Mouse (Mus musculus) limb, embryonic 12.5 days (tissue): ENCODE data around the gene Slc22a20. TPM values are rescaled to one million over a fixed set of nuclear protein-coding genes. Genes with fewer than 3 reads are reported as not detected.

Source experiments
- ATAC-seq: fragments of 200-750 bp; cut with Nextera tagmentation; 2 replicates; pipeline ENCODE4 v1.8.0; 2017; ENCODE audit warnings: low read depth, moderate TSS enrichment; ENCODE audit not compliant: insufficient number of reproducible peaks, insufficient read depth, low FRiP score, low TSS enrichment
- H3K27ac ChIP-seq: fragments of 300-500 bp; sonication (generic); 2 replicates; pipeline ENCODE4 v1.5.1; 2016; ENCODE audit warnings: mild to moderate bottlenecking, moderate library complexity
- H3K27me3 ChIP-seq: fragments of 300-500 bp; sonication (generic); 2 replicates; pipeline ENCODE4 v1.6.1; 2016; ENCODE audit warnings: mild to moderate bottlenecking, moderate library complexity
- H3K36me3 ChIP-seq: fragments of 300-500 bp; sonication (generic); 2 replicates; pipeline ENCODE4 v1.6.1; 2016; ENCODE audit warnings: mild to moderate bottlenecking, moderate library complexity
- H3K4me1 ChIP-seq: fragments of 300-500 bp; sonication (generic); replicated peaks from 2 replicates; pipeline ENCODE4 v1.6.1; 2016
- H3K4me2 ChIP-seq: fragments of 300-500 bp; sonication (generic); 2 replicates; pipeline ENCODE4 v1.6.1; 2016; ENCODE audit warnings: mild to moderate bottlenecking, moderate library complexity
- H3K4me3 ChIP-seq: fragments of 300-500 bp; sonication (generic); replicated peaks from 2 replicates; pipeline ENCODE4 v1.5.1; 2016; ENCODE audit warnings: mild to moderate bottlenecking
- H3K9ac ChIP-seq: fragments of 300-500 bp; sonication (generic); replicated peaks from 2 replicates; pipeline ENCODE4 v1.6.1; 2016; ENCODE audit warnings: mild to moderate bottlenecking, moderate library complexity
- H3K9me3 ChIP-seq: fragments of 300-500 bp; sonication (generic); 2 replicates; pipeline ENCODE4 v1.6.1; 2016; ENCODE audit warnings: mild to moderate bottlenecking, moderate library complexity
- WGBS: fragments of 180-500 bp; shearing (Covaris S2); methylation state at CpG from one replicate; pipeline ENCODE4 v1.1.7; 2016; 5-methylcytosine and 5-hydroxymethylcytosine counted together
- polyA plus RNA-seq: library from polyadenylated mRNA; unstranded; fragments of >200 nt; fragmentation: Nextera tagmentation; extraction: Ambion mirVana; gene quantifications from 2 replicates; pipeline ENCODE4 v1.2.1, GENCODE M21; 2016

Slc22a20 gene
- polyA plus RNA-seq, 1 experiment from 2014 or later: not detected

DNA sequence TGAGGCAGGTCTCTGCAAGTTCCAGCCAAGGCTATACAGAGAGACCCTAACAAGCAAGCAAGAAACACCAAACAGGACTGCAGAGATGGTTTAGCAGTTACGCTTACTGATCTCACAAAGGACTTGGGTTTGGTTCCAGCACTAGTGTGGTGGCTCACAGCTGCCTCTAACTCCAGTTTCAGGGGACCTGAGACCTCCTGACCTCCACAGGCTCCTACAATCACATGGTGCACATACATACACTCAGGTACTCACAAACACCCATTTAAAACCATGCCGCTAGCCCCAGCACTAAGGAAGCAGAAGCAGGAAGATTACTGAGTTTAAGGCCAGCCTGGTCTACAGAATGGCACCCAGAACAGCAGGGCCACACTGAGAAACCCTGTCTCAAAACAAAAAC lies 21.1 kb downstream of the Slc22a20 start:
- no peak for ATAC-seq
- H3K4me2 ChIP-seq: peak overlapping the region; percentile 81
- no peaks in the 10 kb centered on the region for H3K9me3 ChIP-seq
- 0 out of 2 replicates have a peak overlapping the region, but pooled peaks have one; percentile 40 for H3K9ac ChIP-seq
- 81% methylated on average over 2 of the region's 2 CpGs for WGBS
- no peaks in the 10 kb centered on the region for H3K27me3 ChIP-seq
- peak overlapping the region; percentile 74 for H3K4me3 ChIP-seq
- peaks cover 32% of the 10 kb centered on the region for H3K4me1 ChIP-seq
- peaks cover 18% of the 10 kb centered on the region for H3K36me3 ChIP-seq
- H3K27ac ChIP-seq: 0 out of 2 replicates have a peak overlapping the region, but pooled peaks have one; percentile 9

DNA sequence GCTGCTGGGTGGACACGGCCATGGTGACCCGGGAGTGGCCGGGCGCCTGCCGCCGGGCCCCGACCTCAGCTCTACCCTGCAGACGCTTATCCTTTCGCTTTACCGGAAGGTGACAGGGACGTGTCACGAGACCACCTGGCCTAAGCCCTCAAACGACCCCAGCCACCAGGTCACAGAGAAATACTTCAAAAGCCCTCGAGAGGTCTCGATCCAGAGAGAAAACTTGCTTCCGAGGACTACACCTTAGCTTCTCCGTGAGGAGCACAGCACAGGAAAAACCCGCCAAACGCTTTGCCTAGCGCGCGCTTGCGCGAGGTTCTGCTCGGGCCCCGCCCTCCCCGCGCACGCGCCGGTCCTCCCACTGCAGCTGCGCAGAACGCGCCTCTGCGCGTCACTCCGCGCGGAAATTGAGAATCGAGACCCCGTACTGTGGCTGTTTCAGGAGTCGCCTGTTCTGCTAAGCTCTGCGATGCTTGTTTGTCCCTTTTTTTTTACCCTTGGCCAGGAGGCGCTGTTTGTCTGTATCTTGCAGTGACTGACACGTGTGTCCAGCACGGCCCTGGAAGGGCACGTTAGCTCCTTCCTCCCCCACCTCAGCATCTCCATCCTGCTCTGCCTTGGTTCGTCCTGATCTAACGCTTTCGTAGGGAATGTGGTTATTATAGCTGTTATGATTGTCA lies 21.9 kb downstream of the Slc22a20 start, which contains the start of gene Pola2:
Pola2 (minus strand) TSS at position 320 of the 680 bp plus-strand sequence.
- Histone ChIP-seq H3K36me3 (peaks cover 26% of the 10 kb centered on the region), H3K9ac (peak within 1 kb of the TSS; percentile 88), H3K4me1 (peaks cover 32% of the 10 kb centered on the region), H3K9me3 (no peaks in the 10 kb centered on the region), H3K27me3 (no peaks in the 10 kb centered on the region), H3K4me3 (peak within 1 kb of the TSS; percentile 74), H3K27ac (peak within 1 kb of the TSS; percentile 78), H3K4me2 (peak within 1 kb of the TSS; percentile 81)
- ATAC-seq: peak; percentile 67
- WGBS: under 1% methylated on average over 50 of the region's 50 CpGs

DNA sequence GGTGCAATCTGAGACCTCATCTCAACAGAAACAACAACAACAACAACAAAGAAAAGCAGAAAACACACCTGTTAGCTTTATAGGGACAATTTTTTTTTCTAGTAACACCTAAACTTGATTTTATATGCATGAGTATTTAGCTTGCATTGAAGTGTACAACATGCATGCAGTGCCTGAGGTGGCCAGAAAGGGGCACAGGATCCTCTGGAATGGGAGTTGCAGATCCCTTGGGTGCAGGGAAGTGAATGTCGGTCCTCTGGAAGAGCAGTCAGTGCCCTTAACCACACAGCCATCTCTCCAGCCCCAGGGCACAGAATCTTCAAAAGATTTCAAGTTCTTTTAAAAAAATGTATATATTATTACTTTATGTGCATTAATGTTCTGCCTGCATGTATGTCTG lies 23.3 kb downstream of the Slc22a20 start:
- 41% methylated on average over 1 of the region's 1 CpGs for WGBS
- Histone ChIP-seq H3K27me3 (no peaks in the 10 kb centered on the region), H3K9me3 (no peaks in the 10 kb centered on the region), H3K36me3 (peaks cover 39% of the 10 kb centered on the region), H3K4me2 (peak overlapping the region; percentile 81), H3K9ac (peak overlapping the region; percentile 88), H3K4me1 (peaks cover 32% of the 10 kb centered on the region), H3K4me3 (peak overlapping the region; percentile 74), H3K27ac (no peak overlapping the region)
- ATAC-seq: no peak

DNA sequence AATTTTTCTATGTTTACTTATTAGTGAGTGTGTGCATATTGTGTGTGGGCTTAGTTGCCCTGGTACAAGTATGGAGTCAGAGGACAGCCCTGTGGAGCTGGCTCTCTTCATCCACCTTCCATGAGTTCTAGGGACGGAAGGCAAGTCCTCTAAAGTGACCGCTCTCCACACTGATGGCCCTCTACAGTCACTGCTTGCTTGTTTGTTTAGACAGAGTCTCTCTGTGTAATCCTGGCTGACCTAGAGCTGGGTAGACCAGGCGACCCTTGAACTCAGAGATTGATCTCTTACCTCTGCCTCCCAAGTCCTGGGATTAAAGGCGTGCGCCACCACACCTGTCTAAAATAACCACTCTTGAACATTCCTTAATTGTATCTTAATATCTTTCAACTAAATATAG lies 28.6 kb downstream of the Slc22a20 start:
- peaks cover 13% of the 10 kb centered on the region for H3K4me1 ChIP-seq
- no peak overlapping the region for H3K4me3 ChIP-seq
- H3K9me3 ChIP-seq: no peaks in the 10 kb centered on the region
- H3K36me3 ChIP-seq: peaks cover 86% of the 10 kb centered on the region
- no peak for ATAC-seq
- 89% methylated on average over 5 of the region's 5 CpGs for WGBS
- no peaks in the 10 kb centered on the region for H3K27me3 ChIP-seq
- H3K9ac ChIP-seq: no peak overlapping the region
- no peak overlapping the region for H3K4me2 ChIP-seq
- H3K27ac ChIP-seq: no peak overlapping the region

DNA sequence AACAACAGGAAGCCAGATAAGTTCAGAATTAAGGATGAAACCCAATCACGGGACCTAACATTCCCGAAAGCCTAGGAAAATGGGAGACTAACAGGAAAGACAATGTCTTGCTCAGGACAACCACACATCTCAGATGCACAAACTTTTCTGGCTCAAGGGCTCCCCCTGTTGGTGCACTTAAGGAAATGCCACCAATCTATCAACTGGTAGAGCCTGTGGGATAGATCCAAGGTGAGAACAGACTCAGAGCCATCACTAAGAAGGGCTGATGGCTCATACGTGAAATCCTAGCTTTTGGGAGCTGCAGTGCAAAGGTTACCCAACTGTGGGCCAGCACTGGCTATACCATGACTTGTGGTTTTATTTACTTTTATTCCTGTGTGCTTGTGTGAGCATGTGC lies 29.3 kb downstream of the Slc22a20 start:
- Histone ChIP-seq H3K9ac (no peak overlapping the region), H3K36me3 (peaks cover 91% of the 10 kb centered on the region), H3K27me3 (no peaks in the 10 kb centered on the region), H3K9me3 (no peaks in the 10 kb centered on the region), H3K27ac (no peak overlapping the region), H3K4me1 (peaks cover 8% of the 10 kb centered on the region), H3K4me3 (no peak overlapping the region), H3K4me2 (no peak overlapping the region)
- 39% methylated on average over 3 of the region's 3 CpGs for WGBS
- ATAC-seq: no peak

DNA sequence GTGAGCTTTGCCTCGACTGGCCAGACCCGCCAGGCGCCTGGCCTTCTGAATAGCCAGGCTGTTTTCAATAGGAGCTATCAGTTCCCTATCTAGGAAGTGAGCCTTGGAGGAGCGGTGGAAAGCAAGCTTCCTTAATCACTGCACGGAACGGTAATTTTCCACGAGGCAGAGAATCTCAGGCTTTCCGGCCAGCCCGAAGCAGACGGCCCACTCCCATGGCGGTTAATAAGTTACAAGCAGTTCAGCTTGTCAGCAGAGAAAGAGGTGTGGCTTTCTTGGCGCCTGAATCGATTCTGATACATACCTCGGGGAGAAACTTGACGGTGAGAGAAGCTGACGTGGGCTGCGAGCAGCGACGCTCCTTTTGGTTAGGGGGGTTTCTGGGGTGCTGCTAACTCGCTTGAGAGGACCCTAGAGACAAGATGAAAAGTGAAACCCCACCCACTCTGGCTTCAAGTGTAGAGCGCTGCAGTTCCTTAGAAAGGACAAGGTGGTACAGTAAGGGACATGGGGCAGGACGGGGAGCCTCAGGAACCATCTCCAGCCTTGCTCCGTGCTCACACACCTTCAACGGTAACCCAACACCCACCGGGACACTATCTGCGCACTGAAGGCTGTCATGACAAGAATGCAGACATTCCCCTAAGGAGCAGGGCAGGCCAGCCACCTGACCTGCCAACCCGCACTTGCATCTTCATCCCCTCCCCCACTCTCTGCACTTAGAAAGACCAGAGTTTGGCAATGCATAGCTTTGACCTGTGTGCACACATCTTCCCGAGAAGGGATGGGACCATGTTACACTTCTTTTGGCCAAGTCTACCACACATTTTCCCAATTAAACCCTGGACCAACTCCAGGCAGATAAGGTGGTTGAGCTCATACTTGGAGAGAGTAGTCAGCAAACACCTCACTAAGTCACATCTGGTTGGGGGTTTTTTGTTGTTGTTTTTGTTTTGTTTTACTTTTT lies 30.0 kb downstream of the Slc22a20 start:
- Histone ChIP-seq H3K36me3 (peaks cover 91% of the 10 kb centered on the region), H3K4me2 (no peak overlapping the region)
- no peak for ATAC-seq

DNA sequence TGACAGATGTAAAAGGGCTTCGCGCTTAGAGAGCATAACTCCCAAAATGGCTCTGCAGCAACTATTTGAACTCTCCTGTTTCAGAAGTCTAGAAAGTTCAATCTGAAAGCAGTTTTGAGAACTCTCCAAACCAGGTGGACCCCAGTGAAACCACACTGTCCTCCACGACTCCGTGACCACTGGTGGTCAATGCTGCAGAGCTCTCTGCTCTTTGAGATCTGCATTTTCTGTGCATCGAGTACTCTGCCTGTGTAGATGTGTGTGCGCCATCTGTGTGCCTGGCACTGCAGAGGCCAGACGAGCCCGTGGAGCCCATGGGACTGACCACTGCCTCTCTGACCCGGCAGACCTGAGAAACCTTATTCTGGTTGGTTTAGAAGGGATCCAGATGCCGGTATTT lies 31.0 kb downstream of the Slc22a20 start:
- H3K4me1 ChIP-seq: no peaks in the 10 kb centered on the region
- 91% methylated on average over 10 of the region's 10 CpGs for WGBS
- peaks cover 92% of the 10 kb centered on the region for H3K36me3 ChIP-seq
- no peak for ATAC-seq
- H3K9ac ChIP-seq: no peak overlapping the region
- H3K4me3 ChIP-seq: no peak overlapping the region
- H3K4me2 ChIP-seq: no peak overlapping the region
- no peak overlapping the region for H3K27ac ChIP-seq
- H3K27me3 ChIP-seq: no peaks in the 10 kb centered on the region
- no peaks in the 10 kb centered on the region for H3K9me3 ChIP-seq

More for the DNA sequence above, 30.0 kb downstream of the Slc22a20 start:
- Histone ChIP-seq H3K9ac (no peak overlapping the region), H3K27me3 (no peaks in the 10 kb centered on the region), H3K4me1 (peaks cover under 1% of the 10 kb centered on the region; the same call in 1 of the 2 replicates), H3K27ac (no peak overlapping the region), H3K4me3 (no peak overlapping the region), H3K9me3 (no peaks in the 10 kb centered on the region)
- WGBS: 85% methylated on average over 28 of the region's 28 CpGs

DNA sequence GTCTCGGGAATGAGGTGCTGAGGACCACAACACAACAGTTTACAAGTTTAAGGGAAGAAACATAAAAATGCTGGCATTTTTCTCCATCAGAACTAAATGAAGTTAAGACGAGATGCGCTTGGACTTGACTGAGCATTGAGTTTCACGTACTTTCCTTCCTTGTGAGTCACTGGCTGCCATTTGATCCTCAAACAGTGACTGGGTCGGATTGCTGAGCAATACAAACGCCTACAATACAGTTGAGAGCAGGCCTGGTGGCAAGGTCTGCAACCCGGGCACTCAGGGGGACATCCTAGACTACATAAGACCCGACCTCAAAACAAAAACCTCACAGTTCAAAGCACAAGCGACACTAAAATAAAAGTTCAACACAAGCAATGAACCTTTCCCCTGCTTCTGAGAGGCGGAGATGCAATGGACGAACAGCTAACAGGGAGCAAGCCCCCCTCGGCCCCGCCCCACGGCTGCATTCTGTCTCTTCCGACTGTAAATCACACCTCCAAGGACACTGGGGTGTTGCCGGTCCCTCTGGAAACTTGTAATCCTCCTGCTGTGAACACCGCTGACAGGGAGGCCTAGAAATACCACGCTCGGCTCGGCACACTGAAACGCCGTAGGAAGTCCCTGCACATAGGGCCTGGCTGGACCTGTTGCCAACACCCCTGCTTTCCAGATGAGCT lies 31.8 kb downstream of the Slc22a20 start:
- H3K4me2 ChIP-seq: no peak overlapping the region
- H3K9ac ChIP-seq: no peak overlapping the region
- peaks cover 93% of the 10 kb centered on the region for H3K36me3 ChIP-seq
- H3K4me1 ChIP-seq: no peaks in the 10 kb centered on the region
- H3K27me3 ChIP-seq: no peaks in the 10 kb centered on the region
- H3K27ac ChIP-seq: no peak overlapping the region
- H3K9me3 ChIP-seq: no peaks in the 10 kb centered on the region
- no peak overlapping the region for H3K4me3 ChIP-seq
- WGBS: 76% methylated on average over 22 of the region's 22 CpGs
- no peak for ATAC-seq

DNA sequence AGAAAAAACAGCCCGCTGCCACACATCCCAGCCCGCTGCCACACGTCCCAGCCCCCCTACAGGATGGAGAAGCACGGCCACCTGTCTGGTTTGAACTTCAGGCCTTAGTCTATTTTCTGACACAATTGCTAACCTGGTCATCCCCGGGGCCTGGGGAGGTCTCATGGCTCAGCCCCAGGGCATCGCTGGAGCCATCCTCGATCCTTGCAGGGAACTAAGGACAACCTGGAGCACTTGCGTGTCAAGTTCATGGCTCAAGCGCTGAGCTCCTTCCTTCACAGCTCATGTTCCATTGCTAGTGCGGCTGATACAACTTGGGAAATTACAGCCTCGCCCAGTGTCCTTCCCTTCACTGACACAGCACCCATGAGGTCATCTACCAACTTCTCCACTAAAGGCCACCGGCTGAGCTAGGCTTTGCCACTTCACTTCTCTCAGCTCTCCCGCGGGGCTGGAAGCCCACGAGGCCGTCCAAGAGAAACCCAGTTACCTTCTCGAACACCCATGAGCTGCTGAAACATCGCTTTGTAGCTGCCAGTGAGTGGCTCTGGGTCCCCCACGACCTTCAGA lies 32.7 kb downstream of the Slc22a20 start:
- Histone ChIP-seq H3K27ac (0 out of 2 replicates have a peak overlapping the region, but pooled peaks have one; percentile 0), H3K9ac (no peak overlapping the region), H3K4me2 (no peak overlapping the region), H3K4me1 (no peaks in the 10 kb centered on the region), H3K4me3 (no peak overlapping the region), H3K27me3 (no peaks in the 10 kb centered on the region), H3K36me3 (peaks cover 93% of the 10 kb centered on the region), H3K9me3 (no peaks in the 10 kb centered on the region)
- 92% methylated on average over 19 of the region's 19 CpGs for WGBS
- no peak for ATAC-seq

DNA sequence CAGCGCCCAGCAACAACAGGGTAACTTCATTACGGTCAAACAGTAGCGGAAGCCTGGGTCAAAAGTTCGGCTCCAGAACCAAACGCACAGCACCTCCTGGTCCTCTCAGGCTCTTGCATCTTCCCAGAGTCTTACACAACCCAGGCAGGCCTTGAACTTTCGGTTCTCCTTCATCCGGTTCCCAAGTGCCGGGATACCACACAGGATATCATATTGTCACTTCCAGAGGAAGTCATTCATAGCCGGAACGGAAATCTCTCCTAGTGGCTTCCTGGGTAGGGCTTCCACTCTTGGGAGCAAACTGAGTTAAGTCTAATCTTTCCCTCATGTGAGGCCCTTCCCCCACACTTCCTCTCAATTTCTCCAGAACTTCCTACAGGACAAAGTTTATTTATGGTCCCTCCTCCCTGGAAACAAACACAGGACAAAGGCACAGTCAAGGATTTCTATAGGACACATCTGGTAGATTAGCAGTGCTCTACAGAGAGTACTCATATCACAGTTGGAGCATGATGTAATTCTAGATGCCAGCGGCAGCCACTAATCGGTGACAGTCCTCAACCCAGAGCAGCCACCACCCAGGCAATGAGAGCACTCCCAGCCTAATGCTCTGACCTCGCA lies 33.8 kb downstream of the Slc22a20 start:
- peak overlapping the region; percentile 64 for H3K27ac ChIP-seq
- no peak for ATAC-seq
- H3K9ac ChIP-seq: no peak overlapping the region
- H3K27me3 ChIP-seq: no peaks in the 10 kb centered on the region
- no peaks in the 10 kb centered on the region for H3K4me1 ChIP-seq
- H3K36me3 ChIP-seq: peaks cover 95% of the 10 kb centered on the region
- 74% methylated on average over 13 of the region's 13 CpGs for WGBS
- no peaks in the 10 kb centered on the region for H3K9me3 ChIP-seq
- H3K4me3 ChIP-seq: no peak overlapping the region
- H3K4me2 ChIP-seq: no peak overlapping the region
